Mouse (Mus musculus) intestine, embryonic 16.5 days (tissue): ENCODE results near the gene Gng7. TPM values are rescaled to one million over a fixed set of nuclear protein-coding genes. Genes with fewer than 3 reads are reported as not detected.
A peak's percentile ranks its signal among the peaks of the same experiment; 100 is the strongest.

Experiments used
- ATAC-seq: fragments of 200-750 bp; cut with Nextera tagmentation; 2 replicates; pipeline ENCODE4 v1.8.0; 2017; ENCODE audit warnings: moderate TSS enrichment, moderate library complexity
- H3K27ac ChIP-seq: fragments of 300-500 bp; sonication (generic); 2 replicates; pipeline ENCODE4 v1.5.1; 2014; ENCODE audit warnings: mild to moderate bottlenecking, low read length
- H3K27me3 ChIP-seq: fragments of 300-500 bp; sonication (generic); replicated peaks from 2 replicates; pipeline ENCODE4 v1.6.1; 2014; ENCODE audit warnings: low read length, control low read depth, mixed read lengths; ENCODE audit not compliant: control insufficient read depth, insufficient read depth
- H3K36me3 ChIP-seq: fragments of 300-500 bp; sonication (generic); 2 replicates; pipeline ENCODE4 v1.6.1; 2014; ENCODE audit warnings: low read length, control low read depth; ENCODE audit not compliant: control insufficient read depth, insufficient read depth
- H3K4me1 ChIP-seq: fragments of 300-500 bp; sonication (generic); 2 replicates; pipeline ENCODE4 v1.6.1; 2014; ENCODE audit warnings: low read length, control low read depth, mixed read lengths; ENCODE audit not compliant: control insufficient read depth, insufficient read depth
- H3K4me2 ChIP-seq: fragments of 300-500 bp; sonication (generic); 2 replicates; pipeline ENCODE4 v1.6.1; 2014; ENCODE audit warnings: low read depth, low read length, control low read depth
- H3K4me3 ChIP-seq: fragments of 300-500 bp; sonication (generic); 2 replicates; pipeline ENCODE4 v1.5.1; 2014; ENCODE audit warnings: mild to moderate bottlenecking, low read length
- H3K9ac ChIP-seq: fragments of 300-500 bp; sonication (generic); 2 replicates; pipeline ENCODE4 v1.6.1; 2014; ENCODE audit warnings: low read depth, low read length
- H3K9me3 ChIP-seq: fragments of 300-500 bp; sonication (generic); 2 replicates; pipeline ENCODE4 v1.6.1; 2016; ENCODE audit warnings: low read length, control low read depth; ENCODE audit not compliant: control insufficient read depth
- WGBS: fragments of 180-500 bp; shearing (Covaris S2); extraction: QIAGEN DNeasy Blood & Tissue Kit; methylation state at CpG from one replicate; pipeline ENCODE4 v1.1.7; 2014; 5-methylcytosine and 5-hydroxymethylcytosine counted together
- polyA plus RNA-seq: library from polyadenylated mRNA; unstranded; fragments of >200 nt; fragmentation: Nextera tagmentation; extraction: Ambion mirVana; gene quantifications from 2 replicates; pipeline ENCODE4 v1.2.1, GENCODE M21; 2015

Gene Gng7
- polyA plus RNA-seq, 1 experiment from 2014 or later, result 3.6 TPM

DNA sequence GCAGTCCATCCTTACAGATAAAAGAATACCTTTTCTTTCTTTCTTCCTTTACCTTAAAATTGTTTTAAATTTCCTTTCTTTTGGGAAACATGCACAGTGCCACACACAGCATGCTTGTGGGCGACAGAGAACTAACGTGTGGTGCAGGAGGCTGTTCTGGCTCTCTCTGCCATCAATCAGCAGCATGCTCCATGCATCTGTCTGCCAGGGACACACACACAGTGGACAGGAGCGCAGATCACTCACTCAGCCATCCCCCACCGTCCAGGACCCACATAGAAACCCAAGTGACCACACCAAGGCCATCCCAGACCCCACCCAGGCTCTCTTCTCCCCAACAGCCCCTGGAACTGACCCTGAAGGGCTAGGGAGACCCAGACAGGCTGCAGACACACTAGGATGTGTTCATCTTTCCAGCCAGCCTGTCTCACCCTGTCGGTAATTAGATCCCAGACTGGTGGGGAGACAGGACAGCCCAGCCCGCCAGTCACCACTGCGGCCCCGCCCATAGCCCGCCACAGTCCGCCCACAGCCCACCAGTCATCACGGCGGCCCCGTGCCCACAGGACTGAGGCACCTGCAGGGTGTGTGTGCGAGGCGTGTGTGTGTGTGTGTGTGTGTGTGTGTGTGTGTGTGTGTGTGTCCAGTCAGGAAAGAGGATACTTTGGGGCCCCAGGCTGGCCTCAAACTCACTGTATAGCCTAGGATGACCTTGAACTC lies 75.8 kb downstream of the Gng7 start:
- Histone ChIP-seq H3K36me3 (no peaks in the 10 kb centered on the region), H3K9me3 (no peaks in the 10 kb centered on the region), H3K4me2 (peak overlapping the region; percentile 90), H3K4me1 (peaks cover 76% of the 10 kb centered on the region), H3K9ac (peak overlapping the region; percentile 68), H3K27ac (peak overlapping the region; percentile 93), H3K27me3 (no peaks in the 10 kb centered on the region), H3K4me3 (peak overlapping the region; percentile 48; the same call in 1 of the 2 replicates)
- 14% methylated on average over 15 of the region's 15 CpGs for WGBS
- peak; percentile 20 for ATAC-seq

DNA sequence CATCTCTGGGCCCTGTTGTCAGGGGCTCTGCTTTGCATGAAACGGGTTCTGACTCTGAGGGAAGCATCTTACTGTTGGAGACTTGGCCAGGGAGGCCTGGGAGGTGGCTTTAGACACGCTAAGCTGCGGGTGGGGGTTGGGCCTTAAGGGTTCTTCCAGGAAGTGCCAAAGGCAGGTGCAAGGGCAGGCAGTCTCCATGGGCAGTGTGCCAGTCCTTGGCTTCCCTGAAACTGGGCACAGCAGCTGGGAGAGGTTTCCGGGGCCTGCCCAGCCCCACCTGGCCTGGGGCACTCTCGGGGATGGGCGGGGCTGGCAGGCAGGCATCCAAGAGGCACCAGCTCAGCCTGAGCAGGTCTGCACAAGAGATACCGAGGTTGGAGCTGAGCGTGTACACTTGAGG lies 77.1 kb downstream of the Gng7 start:
- WGBS, result 22% methylated on average over 8 of the region's 8 CpGs
- Histone ChIP-seq H3K36me3 (no peaks in the 10 kb centered on the region), H3K27me3 (no peaks in the 10 kb centered on the region), H3K4me2 (0 out of 2 replicates have a peak overlapping the region, but pooled peaks have one; percentile 1), H3K4me1 (peaks cover 82% of the 10 kb centered on the region), H3K9ac (peak overlapping the region; percentile 39), H3K27ac (peak overlapping the region; percentile 69), H3K9me3 (no peaks in the 10 kb centered on the region), H3K4me3 (no peak overlapping the region)
- peak; percentile 32 for ATAC-seq

DNA sequence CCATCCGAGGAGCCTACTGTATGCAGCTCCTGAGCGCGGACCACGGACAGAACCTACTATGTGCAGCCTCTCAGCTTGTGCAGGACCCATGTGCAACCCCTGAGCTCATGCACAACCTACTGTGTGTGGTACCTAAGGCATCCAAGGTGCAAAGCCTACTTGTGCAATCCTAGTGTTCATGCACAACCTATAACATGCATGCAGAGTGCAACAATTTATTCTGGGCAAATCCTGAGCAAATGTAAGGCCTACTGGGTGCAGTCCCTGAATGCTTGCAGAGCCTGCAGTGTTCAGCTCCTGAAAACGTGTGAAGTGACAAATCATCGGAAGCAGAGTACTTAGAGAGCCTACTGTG lies 78.0 kb downstream of the Gng7 start:
- Histone ChIP-seq H3K4me2 (peak overlapping the region; percentile 81), H3K9me3 (no peaks in the 10 kb centered on the region), H3K4me3 (peak overlapping the region; percentile 40), H3K9ac (peak overlapping the region; percentile 65), H3K27me3 (no peaks in the 10 kb centered on the region), H3K4me1 (peaks cover 87% of the 10 kb centered on the region), H3K36me3 (no peaks in the 10 kb centered on the region), H3K27ac (peak overlapping the region; percentile 69; the same call in 1 of the 2 replicates)
- 21% methylated on average over 6 of the region's 6 CpGs for WGBS
- no peak for ATAC-seq

DNA sequence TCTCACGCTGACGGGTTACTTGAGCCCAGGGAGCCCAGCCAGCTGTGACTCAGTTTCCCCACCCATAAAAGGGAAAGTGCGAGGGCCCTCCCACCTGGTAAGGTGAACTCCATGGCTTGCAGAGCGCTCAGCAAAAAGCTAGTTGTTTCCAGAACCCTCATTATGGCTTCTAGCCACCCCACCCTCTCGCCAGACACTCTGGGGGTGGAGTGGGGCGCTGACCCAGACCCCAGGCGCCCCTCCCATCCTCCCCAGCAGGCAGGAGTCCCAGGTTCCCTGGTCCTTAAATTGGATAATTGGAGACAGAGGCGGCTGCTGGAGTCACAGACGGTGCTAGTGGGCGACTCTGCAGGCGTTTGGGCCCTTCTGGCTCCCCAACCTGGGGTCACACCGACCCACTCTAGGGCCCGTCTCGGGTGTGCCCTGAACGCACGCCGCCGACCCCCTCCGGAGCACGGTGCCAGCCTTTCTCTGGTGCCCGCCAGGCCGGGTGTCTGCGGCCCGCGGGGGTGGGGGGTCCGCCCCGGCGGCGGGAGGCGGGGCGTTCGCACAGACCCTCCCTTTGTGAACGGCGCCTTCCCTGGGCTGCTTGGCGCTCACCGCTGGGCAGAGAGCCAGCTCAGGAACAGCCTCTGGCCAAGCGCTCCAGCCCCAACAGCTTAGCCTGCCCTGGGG lies 78.5 kb downstream of the Gng7 start:
- no peaks in the 10 kb centered on the region for H3K27me3 ChIP-seq
- H3K4me1 ChIP-seq, result peaks cover 87% of the 10 kb centered on the region
- peak overlapping the region; percentile 40 for H3K4me3 ChIP-seq
- peak overlapping the region; percentile 65 for H3K9ac ChIP-seq
- no peaks in the 10 kb centered on the region; the same call in 1 of the 2 replicates for H3K36me3 ChIP-seq
- ATAC-seq, result no peak
- H3K4me2 ChIP-seq, result peak overlapping the region; percentile 81
- H3K9me3 ChIP-seq, result no peaks in the 10 kb centered on the region
- peak overlapping the region; percentile 42 for H3K27ac ChIP-seq
- 4% methylated on average over 35 of the region's 37 CpGs for WGBS

DNA sequence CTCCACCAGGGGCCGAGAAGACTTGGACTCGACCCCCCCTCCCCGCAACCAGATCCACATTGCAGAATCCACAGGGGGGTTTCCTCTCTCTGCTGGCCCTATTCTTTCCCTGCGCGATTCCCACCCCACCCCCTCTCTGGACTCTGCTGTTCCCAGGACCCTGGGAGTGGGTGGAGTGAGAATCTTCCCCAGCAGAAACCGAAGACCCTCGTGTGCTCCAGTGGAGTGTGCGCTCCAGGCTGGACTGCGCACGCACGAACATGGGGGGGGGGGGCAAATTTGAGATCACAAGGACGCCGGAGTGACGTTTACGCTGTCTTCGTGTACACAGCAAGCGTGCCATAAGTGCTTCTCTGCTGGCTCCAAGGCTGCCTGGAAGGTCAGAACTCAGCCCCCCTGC lies 79.0 kb downstream of the Gng7 start:
- Histone ChIP-seq H3K4me3 (peak overlapping the region; percentile 40; the same call in 1 of the 2 replicates), H3K27ac (no peak overlapping the region; the same call in none of the 2 replicates), H3K4me1 (peaks cover 87% of the 10 kb centered on the region), H3K9ac (peak overlapping the region; percentile 65), H3K4me2 (peak overlapping the region; percentile 81), H3K36me3 (no peaks in the 10 kb centered on the region; the same call in 1 of the 2 replicates), H3K27me3 (0 out of 2 replicates have a peak, but pooled peaks cover 3% of the 10 kb centered on the region), H3K9me3 (no peaks in the 10 kb centered on the region)
- 15% methylated on average over 17 of the region's 17 CpGs for WGBS
- ATAC-seq, result no peak

DNA sequence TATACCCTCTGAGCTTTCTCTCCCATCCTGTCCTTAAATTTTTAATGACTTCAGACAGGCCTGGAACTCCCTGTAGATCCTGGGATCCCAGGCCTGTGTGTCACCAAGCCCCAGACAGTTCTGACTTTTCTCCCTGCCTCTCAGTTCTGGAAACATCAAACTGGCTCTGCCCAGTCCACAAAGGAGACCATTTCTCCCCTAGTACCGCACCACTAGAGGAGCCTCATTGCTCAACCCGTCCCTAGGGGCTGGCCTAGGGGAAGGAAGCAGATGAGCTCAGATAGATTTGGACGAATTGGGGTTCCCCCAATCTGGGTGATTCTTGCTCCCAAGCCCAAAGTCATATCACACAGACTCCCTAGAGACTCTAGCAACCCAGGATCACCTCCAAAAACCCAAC lies 79.5 kb downstream of the Gng7 start:
- no peaks in the 10 kb centered on the region; the same call in 1 of the 2 replicates for H3K36me3 ChIP-seq
- peak overlapping the region; percentile 65 for H3K9ac ChIP-seq
- no peak overlapping the region for H3K4me2 ChIP-seq
- H3K9me3 ChIP-seq, result no peaks in the 10 kb centered on the region
- H3K4me1 ChIP-seq, result peaks cover 87% of the 10 kb centered on the region
- 0 out of 2 replicates have a peak, but pooled peaks cover 3% of the 10 kb centered on the region for H3K27me3 ChIP-seq
- ATAC-seq, result no peak
- no peak overlapping the region for H3K4me3 ChIP-seq
- peak overlapping the region; percentile 36 for H3K27ac ChIP-seq
- WGBS, result 36% methylated on average over 3 of the region's 3 CpGs

DNA sequence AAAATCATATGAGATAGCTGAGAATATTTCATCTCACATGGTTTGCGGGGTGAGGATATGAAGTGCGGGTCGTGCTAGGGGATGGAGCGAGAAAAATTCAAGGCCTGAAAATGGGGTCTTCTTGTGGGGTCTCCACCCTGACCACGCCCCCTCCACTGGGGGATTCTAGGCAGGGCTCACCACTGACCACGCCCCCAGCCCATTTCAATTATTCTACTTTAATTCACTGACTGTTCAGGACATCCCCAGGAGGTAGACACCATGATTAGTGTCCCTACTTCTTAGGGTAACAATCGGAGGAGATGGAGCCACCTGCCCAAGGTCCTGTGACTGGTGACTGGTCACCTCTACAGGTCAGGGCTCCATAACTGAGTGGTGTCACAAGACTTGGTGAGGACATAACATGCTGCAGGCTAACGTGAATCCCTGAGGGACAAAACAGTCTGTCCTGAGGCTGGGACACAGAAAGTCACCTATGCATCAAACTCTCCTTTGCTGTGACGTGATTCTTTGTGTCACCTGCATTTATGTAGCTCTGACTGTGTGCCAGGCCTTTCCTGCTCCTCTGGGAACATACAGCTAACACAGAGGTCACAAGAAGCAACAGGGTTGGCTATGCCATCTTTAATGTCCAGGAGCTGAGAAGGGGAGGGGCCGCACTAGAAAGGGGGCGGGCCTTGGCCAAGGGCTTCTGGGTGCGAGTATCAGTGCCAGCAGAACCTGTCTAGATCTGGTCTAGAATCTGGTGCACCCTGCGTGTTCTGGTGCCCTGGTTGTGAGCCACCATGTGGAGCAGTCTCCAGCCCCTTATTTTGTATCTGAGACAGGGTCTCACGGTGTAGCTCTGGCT lies 80.4 kb downstream of the Gng7 start:
- ATAC-seq, result no peak
- H3K36me3 ChIP-seq, result no peaks in the 10 kb centered on the region; the same call in 1 of the 2 replicates
- 0 out of 2 replicates have a peak, but pooled peaks cover 3% of the 10 kb centered on the region for H3K27me3 ChIP-seq
- H3K4me2 ChIP-seq, result 0 out of 2 replicates have a peak overlapping the region, but pooled peaks have one; percentile 90
- H3K4me3 ChIP-seq, result no peak overlapping the region
- WGBS, result 53% methylated on average over 14 of the region's 14 CpGs
- H3K4me1 ChIP-seq, result peaks cover 78% of the 10 kb centered on the region
- no peak overlapping the region for H3K9ac ChIP-seq
- no peaks in the 10 kb centered on the region for H3K9me3 ChIP-seq
- peak overlapping the region; percentile 45; the same call in 1 of the 2 replicates for H3K27ac ChIP-seq

DNA sequence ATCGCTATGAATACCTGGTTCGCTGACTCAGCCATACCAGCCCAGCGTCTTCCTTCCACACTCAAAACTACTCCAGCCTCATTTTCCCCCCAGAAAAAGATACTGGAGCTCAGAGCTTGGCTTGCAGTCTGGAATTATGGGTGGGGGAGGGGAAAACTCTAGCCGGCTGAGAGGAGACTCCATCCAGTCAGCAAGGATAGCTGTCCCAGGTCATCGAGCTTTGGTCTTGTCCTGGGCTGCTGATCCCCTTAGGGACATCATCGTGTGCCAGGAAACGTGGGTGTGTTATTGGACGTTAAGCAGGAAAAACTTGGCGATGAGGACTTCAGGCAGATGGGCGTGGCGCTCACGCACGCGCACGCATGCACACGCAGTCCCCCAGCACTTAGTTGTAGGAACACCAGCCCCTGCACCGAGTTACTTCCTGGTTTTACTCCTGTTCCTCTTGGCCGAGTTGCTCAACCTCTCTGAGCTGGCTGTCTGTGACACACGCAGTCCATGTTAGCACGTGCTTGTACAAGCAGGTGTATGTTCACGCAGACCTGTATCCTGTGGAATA lies 81.2 kb downstream of the Gng7 start:
- H3K27me3 ChIP-seq, result 0 out of 2 replicates have a peak, but pooled peaks cover 3% of the 10 kb centered on the region
- no peaks in the 10 kb centered on the region for H3K9me3 ChIP-seq
- peak overlapping the region; percentile 45 for H3K27ac ChIP-seq
- peaks cover 70% of the 10 kb centered on the region for H3K4me1 ChIP-seq
- H3K4me2 ChIP-seq, result peak overlapping the region; percentile 90
- peak overlapping the region; percentile 68; the same call in 1 of the 2 replicates for H3K4me3 ChIP-seq
- ATAC-seq, result no peak
- 3% methylated on average over 21 of the region's 21 CpGs for WGBS
- H3K9ac ChIP-seq, result 0 out of 2 replicates have a peak overlapping the region, but pooled peaks have one; percentile 74
- H3K36me3 ChIP-seq, result no peaks in the 10 kb centered on the region; the same call in 1 of the 2 replicates
